Mouse (Mus musculus) midbrain, postnatal 0 days (tissue): ENCODE measurements around the gene Filip1l. TPM values are rescaled to one million over a fixed set of nuclear protein-coding genes. Genes with fewer than 3 reads are reported as not detected.

Experiments used
- ATAC-seq: fragments of 200-750 bp; cut with Nextera tagmentation; 2 replicates; pipeline ENCODE4 v1.8.0; 2017; ENCODE audit warnings: moderate number of reproducible peaks, mild to moderate bottlenecking, moderate TSS enrichment, moderate library complexity; ENCODE audit not compliant: low FRiP score
- DNase-seq: peaks from one replicate; pipeline ENCODE4 v3.0.0-alpha.2; 2015; ENCODE audit warnings: low spot score
- H3K27ac ChIP-seq: fragments of 300-500 bp; sonication (generic); 2 replicates; pipeline ENCODE4 v1.5.1; 2014; ENCODE audit warnings: low read depth, mild to moderate bottlenecking, low read length, mixed read lengths
- H3K27me3 ChIP-seq: fragments of 300-500 bp; sonication (generic); 2 replicates; pipeline ENCODE4 v1.6.1; 2014; ENCODE audit warnings: low read length, control low read depth, mixed read lengths; ENCODE audit not compliant: insufficient read depth
- H3K36me3 ChIP-seq: fragments of 300-500 bp; sonication (generic); 2 replicates; pipeline ENCODE4 v1.6.1; 2014; ENCODE audit warnings: low read length, control low read depth, mixed read lengths; ENCODE audit not compliant: insufficient read depth
- H3K4me1 ChIP-seq: fragments of 300-500 bp; sonication (generic); 2 replicates; pipeline ENCODE4 v1.6.1; 2014; ENCODE audit warnings: mild to moderate bottlenecking, control low read depth, antibody characterized with exemption, low read length, mixed read lengths; ENCODE audit not compliant: insufficient read depth
- H3K4me2 ChIP-seq: fragments of 300-500 bp; sonication (generic); 2 replicates; pipeline ENCODE4 v1.6.1; 2014; ENCODE audit warnings: low read depth, mild to moderate bottlenecking, low read length, mixed read lengths; ENCODE audit not compliant: poor library complexity, severe bottlenecking
- H3K4me3 ChIP-seq: fragments of 300-500 bp; sonication (generic); 2 replicates; pipeline ENCODE4 v1.5.1; 2014; ENCODE audit warnings: low read depth, mild to moderate bottlenecking, low read length, moderate library complexity
- H3K9ac ChIP-seq: fragments of 300-500 bp; sonication (generic); replicated peaks from 2 replicates; pipeline ENCODE4 v1.6.1; 2014; ENCODE audit warnings: mild to moderate bottlenecking, low read length, moderate library complexity, mixed read lengths; ENCODE audit not compliant: poor library complexity, severe bottlenecking
- H3K9me3 ChIP-seq: fragments of 300-500 bp; sonication (generic); 2 replicates; pipeline ENCODE4 v1.6.1; 2016; ENCODE audit warnings: low read length, control low read depth
- CTCF ChIP-seq: IDR thresholded peaks from 2 replicates; pipeline ENCODE4 v1.5.1; 2016; ENCODE audit warnings: antibody characterized with exemption, mild to moderate bottlenecking
- WGBS: fragments of 180-500 bp; shearing (Covaris S2); extraction: QIAGEN DNeasy Blood & Tissue Kit; methylation state at CpG from one replicate; pipeline ENCODE4 v1.1.7; 2014; 5-methylcytosine and 5-hydroxymethylcytosine counted together
- polyA plus RNA-seq: library from polyadenylated mRNA; unstranded; fragments of >200 nt; fragmentation: Nextera tagmentation; extraction: Ambion mirVana; gene quantifications from 2 replicates; pipeline ENCODE4 v1.2.1, GENCODE M21; 2015
- total RNA-seq: library from RNA; depleted of rRNA; stranded (reverse); fragments of >200 nt; gene quantifications from 2 replicates; pipeline ENCODE4 v1.2.3, GENCODE M21; 2014

Filip1l gene
- total and polyA plus RNA-seq, 2 experiments from 2014 or later = 1.9 to 2.2 TPM

- Histone ChIP-seq H3K36me3 (no peaks in the 10 kb centered on the region), H3K4me2 (no peak overlapping the region), H3K4me1 (no peaks in the 10 kb centered on the region), H3K27ac (no peak overlapping the region), H3K4me3 (no peak overlapping the region), H3K27me3 (no peaks in the 10 kb centered on the region), H3K9me3 (no peaks in the 10 kb centered on the region), H3K9ac (no peak overlapping the region)
- WGBS = 86% methylated on average over 2 of the region's 2 CpGs
- TF ChIP-seq CTCF = no peak
- DNase-seq (no peak), ATAC-seq (no peak)
Measured at GRCm38 (mm10) chr16:57582008-57582407, 229.1 kb downstream of the Filip1l start.

GRCm38 (mm10) chr16:57585201-57585600 lies 232.3 kb downstream of the Filip1l start:
- no peak overlapping the region for H3K4me2 ChIP-seq
- no peak overlapping the region for H3K4me3 ChIP-seq
- DNase-seq (no peak), ATAC-seq (no peak)
- no peak for TF ChIP-seq CTCF
- WGBS = 74% methylated on average over 3 of the region's 3 CpGs
- no peaks in the 10 kb centered on the region for H3K4me1 ChIP-seq
- no peak overlapping the region for H3K27ac ChIP-seq
- H3K36me3 ChIP-seq = no peaks in the 10 kb centered on the region
- H3K27me3 ChIP-seq = no peaks in the 10 kb centered on the region
- no peak overlapping the region for H3K9ac ChIP-seq
- no peaks in the 10 kb centered on the region for H3K9me3 ChIP-seq

GRCm38 (mm10) chr16:57593422-57594157 lies 240.7 kb downstream of the Filip1l start:
- no peak overlapping the region for H3K4me2 ChIP-seq
- no peak overlapping the region for H3K9ac ChIP-seq
- no peaks in the 10 kb centered on the region for H3K36me3 ChIP-seq
- no peak overlapping the region for H3K27ac ChIP-seq
- TF ChIP-seq CTCF = peak; percentile 87
- 44% methylated on average over 7 of the region's 7 CpGs for WGBS
- H3K4me3 ChIP-seq = no peak overlapping the region
- no peaks in the 10 kb centered on the region for H3K4me1 ChIP-seq
- ATAC-seq (peak; percentile 47; the same call in 1 of the 2 replicates), DNase-seq (peak; percentile 85)
- no peaks in the 10 kb centered on the region for H3K27me3 ChIP-seq
- H3K9me3 ChIP-seq = no peaks in the 10 kb centered on the region

GRCm38 (mm10) chr16:57597295-57597957 lies 244.5 kb downstream of the Filip1l start:
- Histone ChIP-seq H3K4me2 (no peak overlapping the region), H3K9me3 (no peaks in the 10 kb centered on the region), H3K36me3 (no peaks in the 10 kb centered on the region), H3K4me3 (no peak overlapping the region), H3K27ac (no peak overlapping the region), H3K27me3 (no peaks in the 10 kb centered on the region), H3K9ac (no peak overlapping the region), H3K4me1 (no peaks in the 10 kb centered on the region)
- 90% methylated on average over 4 of the region's 4 CpGs for WGBS
- ATAC-seq (no peak), DNase-seq (no peak)
- TF ChIP-seq CTCF = no peak

GRCm38 (mm10) chr16:57601031-57601430 lies 248.1 kb downstream of the Filip1l start:
- Histone ChIP-seq H3K4me2 (no peak overlapping the region), H3K9ac (no peak overlapping the region), H3K27ac (no peak overlapping the region), H3K36me3 (no peaks in the 10 kb centered on the region), H3K4me3 (no peak overlapping the region), H3K4me1 (no peaks in the 10 kb centered on the region), H3K9me3 (no peaks in the 10 kb centered on the region), H3K27me3 (no peaks in the 10 kb centered on the region)
- no peak for DNase-seq
- ATAC-seq = no peak
- TF ChIP-seq CTCF = no peak
